Mouse (Mus musculus) adrenal gland, adult (tissue): ENCODE measurements at regions not wholly inside any gene's neighbourhood (a gene's known extent, or its start where the extent isn't known, plus 50 kb on each side); places are given as distances from the start of the nearest gene placed in this dataset.

ENCODE experiments used
- DNase-seq, 2 experiments: peaks; one replicate each; pipeline ENCODE4 v3.0.0; 2022 to 2023; ENCODE audit warnings: low spot score in 1 of 2; ENCODE audit not compliant: inconsistent age in 2 of 2

GRCm38 (mm10) chr2:105525111-105525610 is 126.0 kb upstream of the Rcn1 start:
- no peak for DNase-seq

GRCm38 (mm10) chr2:105528535-105528934 is 129.4 kb upstream of the Rcn1 start:
- no peak for DNase-seq

DNA sequence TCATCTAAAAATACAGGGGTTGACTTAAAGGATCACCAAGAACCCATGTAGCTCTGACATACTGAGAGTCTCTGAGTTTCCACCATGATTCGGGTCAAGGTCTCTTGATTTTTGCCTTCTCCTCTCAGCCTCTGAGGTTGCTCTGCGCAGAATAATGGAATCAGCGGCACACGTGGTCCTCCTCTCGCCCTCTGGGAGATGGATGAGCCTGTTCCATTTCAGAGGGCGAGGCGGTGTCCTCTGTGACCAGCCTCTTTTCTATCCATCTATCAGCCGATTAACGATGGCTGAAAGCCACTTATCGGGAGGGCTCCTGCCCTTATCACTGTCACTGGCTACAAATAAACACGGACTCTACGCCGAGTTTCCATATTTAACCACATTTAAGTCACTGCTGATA is 124.6 kb upstream of the Pax6 start:
- no peak for DNase-seq

- peak in 1 of 2 experiments; percentile 7 for DNase-seq
These were observed 116.6 kb upstream of the Pax6 start for GRCm38 (mm10) chr2:105552092-105552491.

GRCm38 (mm10) chr2:105586782-105587181 is 81.9 kb upstream of the Pax6 start:
- no peak for DNase-seq

DNA sequence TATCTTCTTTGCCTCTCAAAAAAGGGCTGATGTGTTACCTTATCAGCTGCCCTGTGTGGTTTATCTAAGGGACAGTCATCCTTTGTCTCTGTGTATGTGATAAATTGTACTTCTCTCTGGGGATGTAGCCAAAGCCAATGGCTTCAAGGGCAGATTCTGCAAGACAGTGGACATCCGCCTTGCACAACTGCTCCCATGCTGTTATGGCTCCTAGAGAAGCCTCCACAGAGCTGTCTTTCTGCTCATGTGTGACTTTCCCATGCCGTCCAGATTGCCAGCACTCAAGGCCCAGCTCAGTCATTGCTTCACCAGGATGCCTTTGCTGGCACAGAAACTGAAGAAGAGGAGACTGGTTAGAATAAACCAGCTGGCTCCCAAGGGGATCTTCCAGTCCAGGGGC is 74.6 kb upstream of the Pax6 start:
- peak; percentile 29 to 83 for DNase-seq

DNA sequence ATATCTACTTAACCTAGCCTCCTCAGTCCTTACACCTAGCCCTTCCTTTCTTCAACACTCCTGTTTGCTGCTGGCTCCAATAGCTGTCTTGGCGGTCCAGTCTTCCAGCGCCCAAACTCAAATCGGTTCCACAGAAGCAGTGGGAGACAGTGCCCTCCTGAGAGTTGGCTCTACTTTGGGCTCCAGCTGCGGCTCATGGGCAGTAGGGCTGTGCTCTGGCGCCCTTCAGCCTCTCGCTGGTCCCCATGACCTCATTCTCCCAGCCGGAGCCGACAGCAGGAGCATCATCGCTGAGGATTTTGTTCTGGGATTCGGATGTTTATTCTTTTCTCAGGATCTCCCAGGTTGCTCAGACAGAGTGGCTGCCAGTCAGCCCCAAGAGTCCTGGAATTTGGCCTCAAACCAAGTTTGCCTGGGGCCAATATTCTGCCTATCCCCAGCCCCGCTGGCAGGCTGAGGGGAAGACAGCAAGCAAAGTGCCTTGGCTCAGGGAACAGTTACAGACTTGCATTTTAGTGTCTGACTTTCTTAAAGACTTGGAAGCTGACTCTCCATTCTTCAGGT is 64.1 kb upstream of the Pax6 start:
- DNase-seq: peak in 1 of 2 experiments; percentile 35

- DNase-seq: no peak
These were observed 60.6 kb upstream of the Pax6 start for GRCm38 (mm10) chr2:105607969-105608538.

DNA sequence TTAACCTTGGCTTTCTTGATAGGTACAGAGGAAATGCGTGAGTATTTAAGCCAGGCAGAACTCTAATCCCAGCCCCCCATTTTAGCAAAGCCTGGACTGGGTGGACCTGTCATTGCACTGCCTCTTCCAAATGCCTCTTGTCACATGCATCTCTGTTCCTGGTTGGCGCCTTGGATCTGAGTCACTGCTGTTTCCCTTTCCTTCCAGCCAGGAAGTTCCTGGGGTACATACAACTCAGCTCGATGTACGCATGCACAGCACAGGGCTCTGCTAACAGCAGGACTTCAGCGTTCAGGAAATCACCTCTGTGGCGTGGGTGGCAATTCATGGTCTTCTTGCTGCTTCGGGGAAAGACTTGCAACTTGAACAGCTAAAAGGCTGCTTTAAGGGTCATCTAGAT is 59.9 kb upstream of the Pax6 start:
- no peak for DNase-seq

- no peak for DNase-seq
These were observed 57.7 kb upstream of the Pax6 start for GRCm38 (mm10) chr2:105611014-105611413.

DNA sequence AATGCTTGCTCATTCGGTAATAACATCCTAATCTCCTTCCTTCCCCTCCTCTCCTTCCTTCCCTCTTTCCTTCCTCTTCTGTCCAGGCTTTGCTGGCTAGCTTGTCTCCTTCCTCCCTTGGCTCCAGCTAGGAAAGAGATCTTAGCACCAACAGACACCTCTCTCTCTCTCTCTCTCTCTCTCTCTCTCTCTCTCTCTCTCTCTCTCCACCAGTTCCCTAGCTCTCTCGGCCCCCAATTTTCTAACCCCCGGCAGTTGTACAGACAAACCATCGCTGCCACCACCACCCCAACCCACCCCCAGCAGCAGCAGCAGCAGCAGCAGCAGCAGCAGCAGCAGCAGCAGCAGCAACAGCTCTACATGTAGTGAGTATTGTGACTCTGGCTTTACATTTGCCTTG is 57.0 kb upstream of the Pax6 start:
- DNase-seq: no peak

GRCm38 (mm10) chr2:105612051-105612664 is 56.5 kb upstream of the Pax6 start:
- DNase-seq: no peak

DNA sequence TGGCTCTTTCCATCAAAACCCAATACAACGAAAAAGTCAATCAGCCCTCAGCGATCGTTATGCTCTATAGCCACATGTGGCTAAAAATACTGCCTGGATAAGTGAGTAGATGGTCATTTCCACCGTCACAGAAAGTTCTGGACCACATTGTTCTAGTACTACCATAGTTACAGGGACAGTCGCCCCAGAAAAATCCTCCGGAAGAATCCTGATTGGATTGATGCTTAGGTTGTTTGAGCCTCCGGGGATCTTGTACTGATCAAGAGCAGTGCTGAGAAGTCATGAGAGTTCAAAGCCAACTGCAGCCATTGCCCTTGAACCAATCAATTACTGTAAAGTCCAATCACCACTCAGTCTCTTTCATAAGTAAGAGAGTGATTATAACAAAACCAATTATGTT is 56.0 kb upstream of the Pax6 start:
- no peak for DNase-seq

- DNase-seq: no peak
These were observed 55.5 kb upstream of the Pax6 start for GRCm38 (mm10) chr2:105613243-105613642.

- DNase-seq: peak; percentile 20 to 79
These were observed 52.6 kb upstream of the Pax6 start for GRCm38 (mm10) chr2:105615891-105616733.
